Mouse (Mus musculus) forebrain, embryonic 14.5 days (tissue): ENCODE data around the gene Abcd4. TPM values are rescaled to one million over a fixed set of nuclear protein-coding genes. Genes with fewer than 3 reads are reported as not detected.

Source experiments
- ATAC-seq: fragments of 200-750 bp; cut with Nextera tagmentation; 2 replicates; pipeline ENCODE4 v1.8.0; 2017; ENCODE audit warnings: mild to moderate bottlenecking, moderate library complexity
- DNase-seq: peaks from one replicate; pipeline ENCODE4 v3.0.0-alpha.2; 2015; ENCODE audit warnings: low spot score
- H3K27ac ChIP-seq: fragments of 300-500 bp; sonication (generic); 2 replicates; pipeline ENCODE4 v1.5.1; 2014; ENCODE audit warnings: low read depth, mild to moderate bottlenecking, control low read depth, low read length, moderate library complexity
- H3K27me3 ChIP-seq: fragments of 300-500 bp; sonication (generic); replicated peaks from 2 replicates; pipeline ENCODE4 v1.6.1; 2014; ENCODE audit warnings: low read length, control low read depth, mixed read lengths; ENCODE audit not compliant: control insufficient read depth, insufficient read depth
- H3K36me3 ChIP-seq: fragments of 300-500 bp; sonication (generic); 2 replicates; pipeline ENCODE4 v1.6.1; 2014; ENCODE audit warnings: low read length, control low read depth; ENCODE audit not compliant: control insufficient read depth, insufficient read depth
- H3K4me1 ChIP-seq: fragments of 300-500 bp; sonication (generic); 2 replicates; pipeline ENCODE4 v1.6.1; 2014; ENCODE audit warnings: antibody characterized with exemption, low read length, control low read depth; ENCODE audit not compliant: control insufficient read depth, insufficient read depth
- H3K4me2 ChIP-seq: fragments of 300-500 bp; sonication (generic); 2 replicates; pipeline ENCODE4 v1.6.1; 2014; ENCODE audit warnings: mild to moderate bottlenecking, control low read depth, low read length
- H3K4me3 ChIP-seq: fragments of 300-500 bp; sonication (generic); 2 replicates; pipeline ENCODE4 v1.5.1; 2014; ENCODE audit warnings: low read depth, low read length, control low read depth
- H3K9ac ChIP-seq: fragments of 300-500 bp; sonication (generic); 2 replicates; pipeline ENCODE4 v1.6.1; 2014; ENCODE audit warnings: mild to moderate bottlenecking, low read length, control low read depth, moderate library complexity
- H3K9me3 ChIP-seq: fragments of 300-500 bp; sonication (generic); replicated peaks from 2 replicates; pipeline ENCODE4 v1.6.1; 2016; ENCODE audit warnings: low read length, control low read depth, mixed read lengths; ENCODE audit not compliant: control insufficient read depth
- WGBS: fragments of 180-500 bp; shearing (Covaris S2); extraction: QIAGEN DNeasy Blood & Tissue Kit; methylation state at CpG from one replicate; pipeline ENCODE4 v1.1.7; 2014; 5-methylcytosine and 5-hydroxymethylcytosine counted together
- polyA plus RNA-seq: library from polyadenylated mRNA; unstranded; fragments of >200 nt; fragmentation: Nextera tagmentation; extraction: Ambion mirVana; gene quantifications from 2 replicates; pipeline ENCODE4 v1.2.1, GENCODE M21; 2014

The Abcd4 gene
- polyA plus RNA-seq, 1 experiment from 2014 or later, result 5.2 TPM

- peak overlapping the region; percentile 51 for H3K4me2 ChIP-seq
- no peak overlapping the region for H3K27ac ChIP-seq
- 4% methylated on average over 10 of the region's 10 CpGs for WGBS
- no peaks in the 10 kb centered on the region for H3K36me3 ChIP-seq
- peak overlapping the region; percentile 2; the same call in 1 of the 2 replicates for H3K9ac ChIP-seq
- H3K4me1 ChIP-seq, result no peaks in the 10 kb centered on the region; the same call in 1 of the 2 replicates
- H3K9me3 ChIP-seq, result no peaks in the 10 kb centered on the region
- ATAC-seq, result peak; percentile 51
- no peak for DNase-seq
- H3K4me3 ChIP-seq, result peak overlapping the region; percentile 73
- H3K27me3 ChIP-seq, result no peaks in the 10 kb centered on the region
Observed at GRCm38 (mm10) chr12:84617663-84618062, 450 bp upstream of the Abcd4 start.

GRCm38 (mm10) chr12:84614524-84614923 is 2.7 kb downstream of the Abcd4 start:
- no peaks in the 10 kb centered on the region; the same call in 1 of the 2 replicates for H3K4me1 ChIP-seq
- DNase-seq, result peak; percentile 8
- ATAC-seq, result no peak
- no peak overlapping the region for H3K4me2 ChIP-seq
- H3K27ac ChIP-seq, result no peak overlapping the region
- H3K36me3 ChIP-seq, result no peaks in the 10 kb centered on the region
- H3K9me3 ChIP-seq, result no peaks in the 10 kb centered on the region
- no peaks in the 10 kb centered on the region for H3K27me3 ChIP-seq
- no peak overlapping the region for H3K4me3 ChIP-seq
- 74% methylated on average over 7 of the region's 7 CpGs for WGBS
- H3K9ac ChIP-seq, result no peak overlapping the region

GRCm38 (mm10) chr12:84614001-84614400 is 3.2 kb downstream of the Abcd4 start:
- Histone ChIP-seq H3K27ac (no peak overlapping the region), H3K9me3 (no peaks in the 10 kb centered on the region), H3K4me1 (no peaks in the 10 kb centered on the region; the same call in 1 of the 2 replicates), H3K9ac (no peak overlapping the region), H3K4me2 (no peak overlapping the region), H3K4me3 (no peak overlapping the region), H3K36me3 (no peaks in the 10 kb centered on the region), H3K27me3 (no peaks in the 10 kb centered on the region)
- ATAC-seq, result no peak
- no peak for DNase-seq
- WGBS, result 90% methylated on average over 11 of the region's 11 CpGs

- ATAC-seq (no peak), DNase-seq (no peak)
- Histone ChIP-seq H3K4me3 (no peak overlapping the region), H3K27me3 (no peaks in the 10 kb centered on the region), H3K9me3 (no peaks in the 10 kb centered on the region), H3K36me3 (peaks cover 6% of the 10 kb centered on the region; the same call in 1 of the 2 replicates), H3K27ac (no peak overlapping the region), H3K9ac (no peak overlapping the region), H3K4me2 (no peak overlapping the region), H3K4me1 (no peaks in the 10 kb centered on the region; the same call in 1 of the 2 replicates)
- 76% methylated on average over 8 of the region's 8 CpGs for WGBS
Observed at GRCm38 (mm10) chr12:84612518-84612917, 4.7 kb downstream of the Abcd4 start.

GRCm38 (mm10) chr12:84611718-84612117 is 5.5 kb downstream of the Abcd4 start:
- Histone ChIP-seq H3K36me3 (peaks cover 11% of the 10 kb centered on the region; the same call in 1 of the 2 replicates), H3K4me2 (no peak overlapping the region), H3K27ac (no peak overlapping the region), H3K9ac (no peak overlapping the region), H3K9me3 (no peaks in the 10 kb centered on the region), H3K4me3 (no peak overlapping the region), H3K4me1 (no peaks in the 10 kb centered on the region; the same call in 1 of the 2 replicates), H3K27me3 (no peaks in the 10 kb centered on the region)
- ATAC-seq (no peak), DNase-seq (no peak)
- 85% methylated on average over 10 of the region's 10 CpGs for WGBS

- Histone ChIP-seq H3K27me3 (no peaks in the 10 kb centered on the region), H3K9me3 (no peaks in the 10 kb centered on the region), H3K4me1 (no peaks in the 10 kb centered on the region), H3K27ac (no peak overlapping the region), H3K4me3 (no peak overlapping the region), H3K36me3 (peaks cover 28% of the 10 kb centered on the region), H3K9ac (no peak overlapping the region), H3K4me2 (no peak overlapping the region)
- no peak for DNase-seq
- WGBS, result 79% methylated on average over 7 of the region's 7 CpGs
- no peak for ATAC-seq
Observed at GRCm38 (mm10) chr12:84605860-84606259, 11.4 kb downstream of the Abcd4 start.

GRCm38 (mm10) chr12:84604001-84604400 is 13.2 kb downstream of the Abcd4 start:
- H3K27me3 ChIP-seq, result no peaks in the 10 kb centered on the region
- H3K9ac ChIP-seq, result no peak overlapping the region
- no peak overlapping the region for H3K4me2 ChIP-seq
- H3K4me3 ChIP-seq, result no peak overlapping the region
- H3K9me3 ChIP-seq, result no peaks in the 10 kb centered on the region
- H3K4me1 ChIP-seq, result no peaks in the 10 kb centered on the region
- ATAC-seq (no peak), DNase-seq (no peak)
- WGBS, result 91% methylated on average over 6 of the region's 7 CpGs
- H3K27ac ChIP-seq, result no peak overlapping the region
- peaks cover 28% of the 10 kb centered on the region for H3K36me3 ChIP-seq

- H3K4me1 ChIP-seq, result no peaks in the 10 kb centered on the region
- no peak overlapping the region for H3K9ac ChIP-seq
- no peaks in the 10 kb centered on the region for H3K27me3 ChIP-seq
- WGBS, result 16% methylated on average over 8 of the region's 8 CpGs
- DNase-seq, result no peak
- peaks cover 9% of the 10 kb centered on the region; the same call in 1 of the 2 replicates for H3K36me3 ChIP-seq
- ATAC-seq, result peak; percentile 12; the same call in 1 of the 2 replicates
- H3K4me3 ChIP-seq, result no peak overlapping the region
- H3K4me2 ChIP-seq, result no peak overlapping the region
- no peaks in the 10 kb centered on the region for H3K9me3 ChIP-seq
- H3K27ac ChIP-seq, result no peak overlapping the region
Observed at GRCm38 (mm10) chr12:84598324-84598723, 18.9 kb downstream of the Abcd4 start.

- Histone ChIP-seq H3K27ac (peak overlapping the region; percentile 46), H3K4me1 (no peaks in the 10 kb centered on the region; the same call in 1 of the 2 replicates), H3K4me2 (peak overlapping the region; percentile 59), H3K36me3 (no peaks in the 10 kb centered on the region), H3K9me3 (no peaks in the 10 kb centered on the region), H3K9ac (peak overlapping the region; percentile 33), H3K27me3 (no peaks in the 10 kb centered on the region), H3K4me3 (peak overlapping the region; percentile 44)
- peak; percentile 89 for ATAC-seq
- under 1% methylated on average over 54 of the region's 54 CpGs for WGBS
- DNase-seq, result peak; percentile 95
Observed at GRCm38 (mm10) chr12:84589825-84590761, 27.1 kb downstream of the Abcd4 start.
